Mouse (Mus musculus) lung, adult 2 months (tissue): ENCODE measurements around the gene Gm20388.

Experiments
- CTCF ChIP-seq: fragments of 200-500 bp; IDR thresholded peaks from 2 replicates; pipeline ENCODE4 v1.5.1; 2011; ENCODE audit warnings: mild to moderate bottlenecking, low read length, control low read depth; ENCODE audit not compliant: insufficient read depth
- POLR2A ChIP-seq: fragments of 200-500 bp; IDR thresholded peaks from 2 replicates; pipeline ENCODE4 v1.6.1; 2011; ENCODE audit warnings: low read depth, mild to moderate bottlenecking, control low read depth, low read length, borderline replicate concordance; ENCODE audit errors: extremely low read depth

DNA sequence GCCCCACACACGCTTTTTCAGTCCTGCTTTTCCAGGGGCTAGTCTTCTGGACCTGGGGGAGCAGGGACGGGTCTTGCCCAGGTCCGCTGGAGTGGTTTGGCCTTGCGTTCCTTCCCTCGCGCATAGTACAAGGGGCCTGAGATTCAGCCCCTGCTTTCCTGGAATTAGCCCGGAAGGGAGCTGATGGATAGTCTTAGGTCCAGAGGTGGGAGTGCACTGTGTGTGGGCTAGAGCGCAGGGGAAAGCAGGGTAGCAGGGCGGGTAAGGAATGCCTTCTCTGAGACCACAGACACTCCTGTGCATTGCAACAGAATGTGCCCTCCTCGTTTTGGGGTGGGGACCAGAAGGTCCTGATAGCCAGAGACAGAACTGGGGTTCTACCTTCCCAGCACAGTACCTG, 2666.5 kb downstream of the Gm20388 start:
- TF ChIP-seq CTCF (no peak), POLR2A (no peak)
